Mouse (Mus musculus) heart, adult 2 months (tissue): ENCODE results near the gene Cnot10.

Experiments used
- CTCF ChIP-seq: fragments of 200-600 bp; IDR thresholded peaks from 2 replicates; pipeline ENCODE4 v1.8.1; 2022; ENCODE audit warnings: antibody characterized with exemption, mild to moderate bottlenecking, moderate library complexity
- EP300 ChIP-seq: fragments of 200-500 bp; IDR thresholded peaks from 2 replicates; pipeline ENCODE4 v1.6.1; 2011; ENCODE audit warnings: low read depth, low read length, control low read depth; ENCODE audit not compliant: insufficient read depth
- POLR2A ChIP-seq: fragments of 200-500 bp; IDR thresholded peaks from 2 replicates; pipeline ENCODE4 v1.6.1; 2011; ENCODE audit warnings: mild to moderate bottlenecking, low read depth, low read length, control low read depth; ENCODE audit not compliant: insufficient read depth

DNA sequence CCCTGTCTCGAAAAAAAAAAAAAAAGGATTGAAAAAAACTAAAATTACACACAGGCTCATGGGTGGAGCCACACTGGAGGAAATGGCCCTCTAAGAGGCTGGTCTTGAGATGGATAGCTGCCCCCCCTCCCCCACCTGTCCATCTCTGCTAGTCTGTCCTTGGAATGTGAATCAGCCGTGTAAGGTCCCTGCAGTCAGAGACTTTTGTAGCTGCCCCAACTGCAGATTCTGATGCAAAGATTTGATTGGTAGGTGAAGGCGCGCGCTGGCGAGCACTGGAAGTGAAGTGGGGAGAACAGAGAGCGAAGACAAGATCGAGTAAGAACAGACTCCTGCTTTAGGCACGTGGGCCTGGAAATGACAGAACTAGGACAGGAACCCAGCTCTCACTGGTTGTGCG lies 26.9 kb upstream of the Cnot10 start:
- TF ChIP-seq CTCF (no peak), EP300 (no peak), POLR2A (no peak)
